In genomic region chr9:101469756-101470155, GRCm38 (mm10) we compare ENCODE assay signal across 17 mouse cellular contexts.
DNase-seq lines count a peak whose midpoint lies in the region.
"Had no signal": no experiment of that assay in that cellular context is flagged by ENCODE, and none has a peak within 500 bp of the region (broad histone marks: within the 10 kb centered on the region; RNA-seq: fewer than 3 reads in every experiment).

No protein-coding gene starts in this region.

- DNase-seq in adrenal gland, adult 2 months: peak; percentile 72
- no peak for DNase-seq in adrenal gland, postnatal 10 days
- peak; percentile 33 for DNase-seq in 3T3-L1 (ENCODE audit: low read depth, low spot score)
- DNase-seq in Muller cell, postnatal 12 days (ENCODE audit: inconsistent ontology term): peak; percentile 56
- DNase-seq in layer of hippocampus, adult 9-10 months (ENCODE audit: low spot score): no peak
- no peak for DNase-seq in thymus, postnatal 0 days (ENCODE audit: low spot score)
- no peak for DNase-seq in gastrocnemius, postnatal 14 days
- DNase-seq: B cell, adult 2 months; cerebellum, adult 2 months; cerebellum, postnatal 14 days; embryo, embryonic 11 days; forebrain, postnatal 0 days; gastrocnemius, adult 2 months; gastrocnemius, postnatal 36 days; heart, adult 11 months; heart, postnatal 4 days; kidney, adult 8-10 months had no signal

- intact Hi-C loops in gastrocnemius, postnatal 14 days (cut with DNase I; ENCODE audit: low total_unique reads): no loop called here

Comparison
In these comparisons a context has a peak if more than half of its experiments do, and no peak if none do; other contexts are left out.
1. DNase-seq: peak in adrenal gland, adult 2 months (single experiment), 3T3-L1 (single experiment) and Muller cell, postnatal 12 days (single experiment); none in adrenal gland, postnatal 10 days (single experiment), layer of hippocampus, adult 9-10 months (single experiment), thymus, postnatal 0 days (single experiment) and gastrocnemius, postnatal 14 days (single experiment).